Mouse (Mus musculus): ENCODE data around the gene Olfr1417. TPM values are rescaled to one million over a fixed set of nuclear protein-coding genes. Genes with fewer than 3 reads are reported as not detected.

The Olfr1417 gene
- polyA plus RNA-seq, 1 experiment from 2014 or later, result 0.08 TPM

- WGBS, result 85% methylated on average over 8 of the region's 8 CpGs
- ATAC-seq (ENCODE audit: low FRiP score) (no peak), DNase-seq (ENCODE audit: low spot score) (no peak)
- H3K4me3 ChIP-seq (replicated peaks; ENCODE audit: low read length), result no peak overlapping the region
- H3K27me3 ChIP-seq (ENCODE audit: control insufficient read depth, insufficient read depth, low read length), result no peaks in the 10 kb centered on the region
- H3K4me1 ChIP-seq (replicated peaks; ENCODE audit: control insufficient read depth, insufficient read depth, low read length), result no peaks in the 10 kb centered on the region
- H3K4me2 ChIP-seq (replicated peaks), result no peak overlapping the region
- H3K9me3 ChIP-seq (ENCODE audit: control insufficient read depth, low read length), result no peaks in the 10 kb centered on the region
- H3K27ac ChIP-seq, result no peak overlapping the region
- H3K36me3 ChIP-seq (replicated peaks; ENCODE audit: control insufficient read depth, insufficient read depth), result no peaks in the 10 kb centered on the region
- H3K9ac ChIP-seq, result no peak overlapping the region
Measured at GRCm38 (mm10) chr19:11800531-11801315, 38.3 kb downstream of the Olfr1417 start.

- DNase-seq (ENCODE audit: low spot score), result no peak
- Histone ChIP-seq H3K36me3 (replicated peaks; ENCODE audit: control insufficient read depth, insufficient read depth) (no peaks in the 10 kb centered on the region), H3K27ac (no peak overlapping the region), H3K27me3 (ENCODE audit: control insufficient read depth, insufficient read depth, low read length) (no peaks in the 10 kb centered on the region), H3K9me3 (ENCODE audit: control insufficient read depth, low read length) (no peaks in the 10 kb centered on the region), H3K4me3 (replicated peaks; ENCODE audit: low read length) (no peak overlapping the region), H3K4me1 (replicated peaks; ENCODE audit: control insufficient read depth, insufficient read depth, low read length) (no peaks in the 10 kb centered on the region), H3K4me2 (replicated peaks) (no peak overlapping the region), H3K9ac (no peak overlapping the region)
- WGBS, result 88% methylated on average over 6 of the region's 6 CpGs
- ATAC-seq (ENCODE audit: low FRiP score), result no peak
Measured at GRCm38 (mm10) chr19:11794447-11794846, 44.6 kb downstream of the Olfr1417 start.

GRCm38 (mm10) chr19:11793741-11794359 is 45.2 kb downstream of the Olfr1417 start:
- no peak overlapping the region for H3K4me2 ChIP-seq (replicated peaks)
- H3K27ac ChIP-seq, result no peak overlapping the region
- H3K4me3 ChIP-seq (replicated peaks; ENCODE audit: low read length), result no peak overlapping the region
- H3K36me3 ChIP-seq (replicated peaks; ENCODE audit: control insufficient read depth, insufficient read depth), result no peaks in the 10 kb centered on the region; the same call in 1 of the 2 replicates
- no peaks in the 10 kb centered on the region for H3K27me3 ChIP-seq (ENCODE audit: control insufficient read depth, insufficient read depth, low read length)
- ATAC-seq (ENCODE audit: low FRiP score) (no peak), DNase-seq (ENCODE audit: low spot score) (no peak)
- H3K9me3 ChIP-seq (ENCODE audit: control insufficient read depth, low read length), result no peaks in the 10 kb centered on the region
- no peak overlapping the region for H3K9ac ChIP-seq
- 86% methylated on average over 2 of the region's 2 CpGs for WGBS
- no peaks in the 10 kb centered on the region for H3K4me1 ChIP-seq (replicated peaks; ENCODE audit: control insufficient read depth, insufficient read depth, low read length)

- Histone ChIP-seq H3K4me3 (replicated peaks; ENCODE audit: low read length) (no peak overlapping the region), H3K36me3 (replicated peaks; ENCODE audit: control insufficient read depth, insufficient read depth) (no peaks in the 10 kb centered on the region; the same call in 1 of the 2 replicates), H3K27me3 (ENCODE audit: control insufficient read depth, insufficient read depth, low read length) (no peaks in the 10 kb centered on the region), H3K4me1 (replicated peaks; ENCODE audit: control insufficient read depth, insufficient read depth, low read length) (no peaks in the 10 kb centered on the region), H3K9me3 (ENCODE audit: control insufficient read depth, low read length) (no peaks in the 10 kb centered on the region), H3K27ac (no peak overlapping the region), H3K9ac (no peak overlapping the region), H3K4me2 (replicated peaks) (no peak overlapping the region)
- ATAC-seq (ENCODE audit: low FRiP score) (no peak), DNase-seq (ENCODE audit: low spot score) (no peak)
- WGBS, result 77% methylated on average over 5 of the region's 5 CpGs
Measured at GRCm38 (mm10) chr19:11791825-11792224, 47.2 kb downstream of the Olfr1417 start.

GRCm38 (mm10) chr19:11788876-11789275 is 50.1 kb downstream of the Olfr1417 start:
- Histone ChIP-seq H3K4me1 (replicated peaks; ENCODE audit: control insufficient read depth, insufficient read depth, low read length) (no peaks in the 10 kb centered on the region), H3K4me3 (replicated peaks; ENCODE audit: low read length) (no peak overlapping the region), H3K27me3 (ENCODE audit: control insufficient read depth, insufficient read depth, low read length) (no peaks in the 10 kb centered on the region), H3K9ac (no peak overlapping the region), H3K9me3 (ENCODE audit: control insufficient read depth, low read length) (no peaks in the 10 kb centered on the region), H3K4me2 (replicated peaks) (no peak overlapping the region), H3K27ac (no peak overlapping the region), H3K36me3 (replicated peaks; ENCODE audit: control insufficient read depth, insufficient read depth) (no peaks in the 10 kb centered on the region; the same call in 1 of the 2 replicates)
- DNase-seq (ENCODE audit: low spot score) (no peak), ATAC-seq (ENCODE audit: low FRiP score) (no peak)
- WGBS, result 90% methylated on average over 6 of the region's 6 CpGs

GRCm38 (mm10) chr19:11787826-11788225 is 51.2 kb downstream of the Olfr1417 start:
- H3K9me3 ChIP-seq (ENCODE audit: control insufficient read depth, low read length), result no peaks in the 10 kb centered on the region
- no peaks in the 10 kb centered on the region; the same call in 1 of the 2 replicates for H3K36me3 ChIP-seq (replicated peaks; ENCODE audit: control insufficient read depth, insufficient read depth)
- H3K27me3 ChIP-seq (ENCODE audit: control insufficient read depth, insufficient read depth, low read length), result no peaks in the 10 kb centered on the region
- H3K27ac ChIP-seq, result no peak overlapping the region
- no peak overlapping the region for H3K4me3 ChIP-seq (replicated peaks; ENCODE audit: low read length)
- 95% methylated on average over 6 of the region's 6 CpGs for WGBS
- no peaks in the 10 kb centered on the region for H3K4me1 ChIP-seq (replicated peaks; ENCODE audit: control insufficient read depth, insufficient read depth, low read length)
- H3K4me2 ChIP-seq (replicated peaks), result no peak overlapping the region
- DNase-seq (ENCODE audit: low spot score), result no peak
- H3K9ac ChIP-seq, result no peak overlapping the region
- ATAC-seq (ENCODE audit: low FRiP score), result no peak

- no peak for DNase-seq (ENCODE audit: low spot score)
Measured at GRCm38 (mm10) chr19:11785409-11786154, 53.4 kb downstream of the Olfr1417 start.

GRCm38 (mm10) chr19:11777191-11777865 is 61.7 kb downstream of the Olfr1417 start:
- 58% methylated on average over 7 of the region's 7 CpGs for WGBS
- no peak overlapping the region for H3K27ac ChIP-seq
- H3K4me1 ChIP-seq (replicated peaks; ENCODE audit: control insufficient read depth, insufficient read depth, low read length), result no peaks in the 10 kb centered on the region
- no peak overlapping the region for H3K4me3 ChIP-seq (replicated peaks; ENCODE audit: low read length)
- H3K9ac ChIP-seq, result no peak overlapping the region
- ATAC-seq (ENCODE audit: low FRiP score) (peak; percentile 34; the same call in 1 of the 2 replicates), DNase-seq (ENCODE audit: low spot score) (peak; percentile 86)
- no peaks in the 10 kb centered on the region for H3K9me3 ChIP-seq (ENCODE audit: control insufficient read depth, low read length)
- H3K36me3 ChIP-seq (replicated peaks; ENCODE audit: control insufficient read depth, insufficient read depth), result peaks cover 42% of the 10 kb centered on the region
- no peaks in the 10 kb centered on the region for H3K27me3 ChIP-seq (ENCODE audit: control insufficient read depth, insufficient read depth, low read length)
- H3K4me2 ChIP-seq (replicated peaks), result no peak overlapping the region

More at GRCm38 (mm10) chr19:11785409-11786154, 53.4 kb downstream of the Olfr1417 start:
- H3K4me3 ChIP-seq (replicated peaks; ENCODE audit: low read length), result no peak overlapping the region
- no peaks in the 10 kb centered on the region for H3K4me1 ChIP-seq (replicated peaks; ENCODE audit: control insufficient read depth, insufficient read depth, low read length)
- H3K27me3 ChIP-seq (ENCODE audit: control insufficient read depth, insufficient read depth, low read length), result no peaks in the 10 kb centered on the region
- 91% methylated on average over 14 of the region's 14 CpGs for WGBS
- H3K4me2 ChIP-seq (replicated peaks), result no peak overlapping the region
- no peak overlapping the region for H3K27ac ChIP-seq
- H3K9me3 ChIP-seq (ENCODE audit: control insufficient read depth, low read length), result no peaks in the 10 kb centered on the region
- H3K36me3 ChIP-seq (replicated peaks; ENCODE audit: control insufficient read depth, insufficient read depth), result no peaks in the 10 kb centered on the region; the same call in 1 of the 2 replicates
- no peak for ATAC-seq (ENCODE audit: low FRiP score)
- no peak overlapping the region for H3K9ac ChIP-seq

All from hindbrain, embryonic 14.5 days (tissue).